Mouse (Mus musculus) spleen, adult 2 months (tissue): ENCODE measurements around the gene Ginm1.

Experiments used
- CTCF ChIP-seq: fragments of 200-500 bp; IDR thresholded peaks from 2 replicates; pipeline ENCODE4 v1.5.1; 2011; ENCODE audit warnings: mild to moderate bottlenecking, inconsistent platforms; ENCODE audit not compliant: insufficient read depth, insufficient read length, insufficient replicate concordance; ENCODE audit errors: extremely low read depth
- POLR2A ChIP-seq: fragments of 200-500 bp; IDR thresholded peaks from 2 replicates; pipeline ENCODE4 v1.6.1; 2011; ENCODE audit warnings: low read depth, low read length, inconsistent platforms

- TF ChIP-seq POLR2A (no peak), CTCF (no peak)
These were observed 27.0 kb upstream of the Ginm1 start for GRCm38 (mm10) chr10:7819603-7820002.
